Mouse (Mus musculus): ENCODE measurements around the gene Sgta.

- TF ChIP-seq CTCF (IDR thresholded peaks at IDR 0.05; ENCODE audit: low read depth, low read length) (no peak), POLR2A (IDR thresholded peaks at IDR 0.05; ENCODE audit: borderline replicate concordance, low read depth, low read length) (no peak)
These were observed 33.1 kb downstream of the Sgta start for GRCm38 (mm10) chr10:81026857-81027256.
